Mouse (Mus musculus): ENCODE data around the gene Foxo6. TPM values are rescaled to one million over a fixed set of nuclear protein-coding genes. Genes with fewer than 3 reads are reported as not detected.

Foxo6 gene
- polyA plus RNA-seq, 1 experiment from 2014 or later = 0.29 TPM

Other genes with a start within 250 kb of the Foxo6 start
- not detected in 2 replicates for gene AL607142.1, start 222.4 kb downstream of the Foxo6 start, polyA plus RNA-seq (2015; fragmentation: Nextera tagmentation; extraction: Ambion mirVana)
- gene Edn2, start 126.1 kb downstream of the Foxo6 start, polyA plus RNA-seq (2015; fragmentation: Nextera tagmentation; extraction: Ambion mirVana) = 5.1 and 5.2 TPM in 2 replicates
- gene Scmh1, start 117.9 kb upstream of the Foxo6 start, polyA plus RNA-seq (2015; fragmentation: Nextera tagmentation; extraction: Ambion mirVana) = 27.5 and 29.1 TPM in 2 replicates
- gene Slfnl1, start 244.9 kb upstream of the Foxo6 start, polyA plus RNA-seq (2015; fragmentation: Nextera tagmentation; extraction: Ambion mirVana) = not detected in 2 replicates